Mouse (Mus musculus) heart, embryonic 10.5 days (tissue): Measurements from ENCODE around the gene Mmp2. TPM values are rescaled to one million over a fixed set of nuclear protein-coding genes. Genes with fewer than 3 reads are reported as not detected.
"Not testable (repeated sequence)": the region's sequence is repeated elsewhere in the genome, so short reads cannot be mapped to it uniquely, and the experiment has no call there.

Source experiments
- DNase-seq: peaks from one replicate; pipeline ENCODE4 v3.0.0-alpha.2; 2017; ENCODE audit warnings: low spot score
- H3K27ac ChIP-seq: fragments of 300-500 bp; sonication (generic); 2 replicates; pipeline ENCODE4 v1.5.1; 2016; ENCODE audit warnings: mild to moderate bottlenecking
- H3K27me3 ChIP-seq: fragments of 300-500 bp; sonication (generic); 2 replicates; pipeline ENCODE4 v1.6.1; 2016; ENCODE audit warnings: mild to moderate bottlenecking; ENCODE audit not compliant: poor library complexity, insufficient read depth, severe bottlenecking
- H3K36me3 ChIP-seq: fragments of 300-500 bp; sonication (generic); 2 replicates; pipeline ENCODE4 v1.6.1; 2016; ENCODE audit warnings: mild to moderate bottlenecking, moderate library complexity
- H3K4me1 ChIP-seq: fragments of 300-500 bp; sonication (generic); 2 replicates; pipeline ENCODE4 v1.6.1; 2016; ENCODE audit warnings: mild to moderate bottlenecking
- H3K4me3 ChIP-seq: fragments of 300-500 bp; sonication (generic); 2 replicates; pipeline ENCODE4 v1.5.1; 2016; ENCODE audit warnings: mild to moderate bottlenecking, moderate library complexity
- H3K9me3 ChIP-seq: fragments of 300-500 bp; sonication (generic); 2 replicates; pipeline ENCODE4 v1.6.1; 2016; ENCODE audit warnings: mild to moderate bottlenecking, moderate library complexity
- WGBS: fragments of 180-500 bp; shearing (Covaris S2); methylation state at CpG from one replicate; pipeline ENCODE4 v1.1.7; 2016; 5-methylcytosine and 5-hydroxymethylcytosine counted together
- polyA plus RNA-seq: library from polyadenylated mRNA; unstranded; fragments of >200 nt; fragmentation: Nextera tagmentation; extraction: Ambion mirVana; gene quantifications from 2 replicates; pipeline ENCODE4 v1.2.1, GENCODE M21; 2016

The Mmp2 gene
- polyA plus RNA-seq, 1 experiment from 2014 or later = 96.5 TPM

GRCm38 (mm10) chr8:92872063-92872759, 45.1 kb downstream of the Mmp2 start:
- Histone ChIP-seq H3K4me3 (no peak overlapping the region), H3K36me3 (no peaks in the 10 kb centered on the region), H3K27me3 (no peaks in the 10 kb centered on the region), H3K9me3 (no peaks in the 10 kb centered on the region), H3K4me1 (peaks cover 4% of the 10 kb centered on the region; the same call in 1 of the 2 replicates), H3K27ac (no peak overlapping the region)
- DNase-seq = no peak
- WGBS = 62% methylated on average over 10 of the region's 10 CpGs

- Histone ChIP-seq H3K36me3 (peaks cover 7% of the 10 kb centered on the region), H3K4me1 (no peaks in the 10 kb centered on the region), H3K27ac (no peak overlapping the region), H3K27me3 (no peaks in the 10 kb centered on the region), H3K4me3 (no peak overlapping the region), H3K9me3 (no peaks in the 10 kb centered on the region; the same call in 1 of the 2 replicates)
- no peak for DNase-seq
- 80% methylated on average over 10 of the region's 10 CpGs for WGBS
These were observed 48.7 kb downstream of the Mmp2 start for GRCm38 (mm10) chr8:92875795-92876194.

DNA sequence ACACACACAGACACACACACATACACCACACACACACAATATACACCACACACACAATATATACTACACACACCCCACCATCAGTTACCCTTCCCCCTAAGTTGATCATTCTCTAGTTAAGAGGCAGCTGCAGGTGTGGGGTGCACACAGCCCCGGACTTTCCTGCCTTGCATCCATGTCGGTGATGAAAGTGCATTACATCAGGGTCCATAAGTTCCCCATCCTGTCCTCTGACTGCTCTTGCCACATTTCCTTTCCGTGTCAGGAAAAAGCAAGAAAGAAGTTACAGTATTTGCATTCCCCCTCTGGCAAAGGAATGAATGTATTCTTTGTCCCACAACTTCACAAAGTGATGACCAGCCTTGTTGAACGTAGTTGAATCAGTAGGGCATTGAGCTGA, 54.2 kb downstream of the Mmp2 start:
- H3K4me1 ChIP-seq = no peaks in the 10 kb centered on the region
- H3K9me3 ChIP-seq = no peaks in the 10 kb centered on the region; the same call in none of the 2 replicates
- no peak overlapping the region for H3K4me3 ChIP-seq
- H3K27me3 ChIP-seq = no peaks in the 10 kb centered on the region
- no peak for DNase-seq
- H3K27ac ChIP-seq = no peak overlapping the region
- peaks cover 7% of the 10 kb centered on the region for H3K36me3 ChIP-seq
- WGBS = 62% methylated on average over 4 of the region's 4 CpGs

DNA sequence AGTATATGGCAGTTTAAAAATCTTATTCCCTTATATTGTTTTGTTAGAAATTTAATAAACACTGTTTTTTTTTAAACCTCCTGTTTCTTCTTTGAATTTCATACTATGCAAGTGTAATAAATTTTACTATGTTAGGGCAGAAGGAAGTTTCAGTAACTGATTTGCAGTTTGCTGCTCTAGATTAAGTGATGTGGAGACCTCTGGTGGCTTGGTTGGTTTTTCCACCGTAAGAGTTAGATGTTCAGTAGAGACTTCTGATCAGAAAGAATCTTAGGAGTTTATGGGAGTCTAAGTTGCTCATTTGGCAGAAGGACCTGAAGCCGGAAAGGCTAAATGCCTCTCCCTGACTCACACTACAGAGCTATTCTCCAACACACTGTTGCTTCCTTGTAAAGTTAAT, 56.7 kb downstream of the Mmp2 start:
- Histone ChIP-seq H3K4me1 (no peaks in the 10 kb centered on the region), H3K9me3 (no peaks in the 10 kb centered on the region; the same call in none of the 2 replicates), H3K27ac (no peak overlapping the region), H3K36me3 (peaks cover 7% of the 10 kb centered on the region), H3K27me3 (no peaks in the 10 kb centered on the region), H3K4me3 (no peak overlapping the region)
- no peak for DNase-seq
- 81% methylated on average over 2 of the region's 2 CpGs for WGBS

GRCm38 (mm10) chr8:92892216-92892615, 65.1 kb downstream of the Mmp2 start:
- H3K4me1 ChIP-seq, H3K27ac ChIP-seq, DNase-seq, H3K4me3 ChIP-seq, H3K27me3 ChIP-seq, H3K9me3 ChIP-seq, H3K36me3 ChIP-seq: not testable (repeated sequence)
- 62% methylated on average over 3 of the region's 3 CpGs for WGBS

- Histone ChIP-seq H3K4me3 (no peak overlapping the region), H3K36me3 (no peaks in the 10 kb centered on the region), H3K27me3 (no peaks in the 10 kb centered on the region), H3K9me3 (no peaks in the 10 kb centered on the region), H3K27ac (no peak overlapping the region), H3K4me1 (no peaks in the 10 kb centered on the region)
- whole genome bisulfite sequencing = 70% methylated on average over 2 of the region's 2 CpGs
- DNase-seq = no peak
These were observed 66.8 kb downstream of the Mmp2 start for GRCm38 (mm10) chr8:92893870-92894269.

GRCm38 (mm10) chr8:92895053-92895452, 68.0 kb downstream of the Mmp2 start:
- no peak for DNase-seq
- H3K4me1 ChIP-seq = no peaks in the 10 kb centered on the region
- no peaks in the 10 kb centered on the region for H3K36me3 ChIP-seq
- H3K4me3 ChIP-seq = no peak overlapping the region
- no peaks in the 10 kb centered on the region for H3K9me3 ChIP-seq
- WGBS = 86% methylated on average over 7 of the region's 7 CpGs
- H3K27me3 ChIP-seq = no peaks in the 10 kb centered on the region
- no peak overlapping the region for H3K27ac ChIP-seq

DNA sequence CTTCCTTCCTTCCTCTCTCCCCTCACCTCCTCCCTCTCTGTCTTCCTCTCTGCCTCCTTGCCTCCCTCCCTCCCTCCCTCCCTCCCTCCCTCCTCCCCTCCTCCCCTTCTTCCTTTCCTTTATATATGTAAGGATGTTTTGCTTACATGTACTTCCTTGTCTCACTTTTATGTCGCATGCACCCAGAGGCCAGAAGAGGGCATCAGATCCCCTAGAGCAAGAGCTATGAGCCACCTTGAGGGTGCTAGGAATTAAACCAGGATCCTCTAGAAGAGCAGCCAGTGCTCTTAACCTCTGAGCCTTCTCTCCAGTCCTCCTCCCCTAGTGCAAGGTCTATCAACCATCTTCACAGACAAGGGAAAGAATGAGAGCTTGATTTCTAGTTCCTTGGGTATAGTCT, 69.0 kb downstream of the Mmp2 start:
- WGBS = 63% methylated on average over 1 of the region's 1 CpGs
- H3K36me3 ChIP-seq = no peaks in the 10 kb centered on the region
- no peak overlapping the region for H3K4me3 ChIP-seq
- no peak for DNase-seq
- no peaks in the 10 kb centered on the region for H3K9me3 ChIP-seq
- no peaks in the 10 kb centered on the region for H3K27me3 ChIP-seq
- no peaks in the 10 kb centered on the region for H3K4me1 ChIP-seq
- no peak overlapping the region for H3K27ac ChIP-seq

DNA sequence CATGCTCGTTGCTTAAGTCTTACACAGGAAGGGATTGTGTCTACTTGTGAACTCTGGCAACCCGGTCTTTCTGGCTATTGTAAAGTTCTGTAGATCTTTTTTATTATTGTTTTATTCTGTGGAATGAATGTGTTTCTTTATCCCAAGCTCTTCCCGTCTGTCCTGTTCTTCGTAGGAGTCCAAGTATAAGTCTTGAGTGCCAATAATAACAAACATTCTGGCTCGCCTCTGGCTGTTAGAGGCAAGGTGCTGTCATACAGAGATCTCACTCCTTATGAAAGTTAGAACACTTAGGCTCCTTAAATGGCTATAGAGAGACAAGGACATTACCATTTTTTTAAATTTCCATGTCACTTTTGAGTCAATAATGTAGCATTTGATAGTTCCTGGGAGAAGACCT, 69.5 kb downstream of the Mmp2 start:
- Histone ChIP-seq H3K27me3 (no peaks in the 10 kb centered on the region; the same call in 1 of the 2 replicates), H3K4me3 (no peak overlapping the region), H3K36me3 (no peaks in the 10 kb centered on the region), H3K27ac (no peak overlapping the region), H3K4me1 (no peaks in the 10 kb centered on the region), H3K9me3 (no peaks in the 10 kb centered on the region)
- no peak for DNase-seq
- 65% methylated on average over 5 of the region's 5 CpGs for WGBS

DNA sequence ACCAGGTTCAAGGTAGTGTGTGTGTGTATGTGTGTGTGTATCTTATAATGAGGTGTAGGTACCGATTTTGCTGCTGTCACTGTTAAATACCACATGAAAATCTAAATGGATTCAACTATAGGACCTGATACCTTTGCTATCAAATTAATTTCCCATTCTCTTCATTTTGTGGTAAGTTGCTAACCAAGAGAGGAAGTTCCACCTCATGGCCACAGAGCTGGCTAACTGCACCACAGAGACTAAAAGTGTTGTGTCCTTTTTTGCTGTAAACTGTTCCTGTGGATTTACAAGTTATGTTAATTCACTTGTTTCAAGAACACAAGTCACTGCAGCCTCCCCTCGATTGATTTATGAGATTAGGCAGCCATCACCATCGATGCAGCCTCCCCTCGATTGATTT, 70.7 kb downstream of the Mmp2 start:
- H3K36me3 ChIP-seq = no peaks in the 10 kb centered on the region
- H3K4me1 ChIP-seq = no peaks in the 10 kb centered on the region
- H3K27ac ChIP-seq = no peak overlapping the region
- H3K4me3 ChIP-seq = no peak overlapping the region
- no peaks in the 10 kb centered on the region; the same call in 1 of the 2 replicates for H3K27me3 ChIP-seq
- no peaks in the 10 kb centered on the region for H3K9me3 ChIP-seq
- WGBS = 73% methylated on average over 4 of the region's 4 CpGs
- DNase-seq = no peak

GRCm38 (mm10) chr8:92899590-92899989, 72.5 kb downstream of the Mmp2 start:
- Histone ChIP-seq H3K9me3 (no peaks in the 10 kb centered on the region), H3K36me3 (no peaks in the 10 kb centered on the region), H3K4me3 (no peak overlapping the region), H3K27me3 (no peaks in the 10 kb centered on the region; the same call in 1 of the 2 replicates), H3K4me1 (no peaks in the 10 kb centered on the region), H3K27ac (no peak overlapping the region)
- DNase-seq = no peak
- WGBS = 87% methylated on average over 9 of the region's 9 CpGs

- no peak for DNase-seq
- no peaks in the 10 kb centered on the region; the same call in 1 of the 2 replicates for H3K27me3 ChIP-seq
- H3K4me1 ChIP-seq = no peaks in the 10 kb centered on the region
- WGBS = 83% methylated on average over 5 of the region's 5 CpGs
- no peak within 1 kb of the TSS for H3K4me3 ChIP-seq
- no peaks in the 10 kb centered on the region for H3K36me3 ChIP-seq
- H3K9me3 ChIP-seq = no peaks in the 10 kb centered on the region
- no peak within 1 kb of the TSS for H3K27ac ChIP-seq
These were observed 74.0 kb downstream of the Mmp2 start, which contains the start of gene Capns2 for GRCm38 (mm10) chr8:92901107-92901506. Capns2 (plus strand) TSS chr8:92901407.

DNA sequence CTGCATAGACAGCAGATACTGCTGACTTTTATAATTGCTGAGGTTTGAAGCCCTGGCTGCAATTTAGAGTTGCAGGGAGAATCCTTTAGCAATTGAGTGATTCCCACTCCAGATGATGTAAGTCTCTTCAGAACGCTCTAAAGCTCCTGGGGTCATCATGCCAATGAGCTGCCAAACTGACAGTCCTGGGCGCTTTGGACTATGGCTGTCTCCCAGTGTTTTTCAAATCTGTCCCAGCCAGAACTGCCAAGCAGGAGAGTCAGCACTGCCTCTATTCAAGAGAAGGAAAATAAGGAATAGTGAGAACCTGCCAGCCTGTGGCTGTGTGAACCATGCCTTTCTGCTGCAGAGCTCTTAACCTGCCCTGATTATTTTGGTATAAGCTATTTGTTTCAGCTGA, 75.9 kb downstream of the Mmp2 start:
- 81% methylated on average over 2 of the region's 2 CpGs for WGBS
- DNase-seq = no peak
- no peaks in the 10 kb centered on the region for H3K36me3 ChIP-seq

More for the DNA sequence above, 75.9 kb downstream of the Mmp2 start:
- Histone ChIP-seq H3K9me3 (no peaks in the 10 kb centered on the region), H3K27me3 (no peaks in the 10 kb centered on the region; the same call in 1 of the 2 replicates), H3K4me3 (no peak overlapping the region), H3K4me1 (no peaks in the 10 kb centered on the region), H3K27ac (no peak overlapping the region)
